Mouse (Mus musculus) midbrain, postnatal 0 days (tissue): Measurements from ENCODE around the gene Luzp2. TPM values are rescaled to one million over a fixed set of nuclear protein-coding genes. Genes with fewer than 3 reads are reported as not detected.

Experiments
- ATAC-seq: fragments of 200-750 bp; cut with Nextera tagmentation; 2 replicates; pipeline ENCODE4 v1.8.0; 2017; ENCODE audit warnings: moderate number of reproducible peaks, mild to moderate bottlenecking, moderate TSS enrichment, moderate library complexity; ENCODE audit not compliant: low FRiP score
- DNase-seq: peaks from one replicate; pipeline ENCODE4 v3.0.0-alpha.2; 2015; ENCODE audit warnings: low spot score
- H3K27ac ChIP-seq: fragments of 300-500 bp; sonication (generic); 2 replicates; pipeline ENCODE4 v1.5.1; 2014; ENCODE audit warnings: low read depth, mild to moderate bottlenecking, low read length, mixed read lengths
- H3K27me3 ChIP-seq: fragments of 300-500 bp; sonication (generic); 2 replicates; pipeline ENCODE4 v1.6.1; 2014; ENCODE audit warnings: low read length, control low read depth, mixed read lengths; ENCODE audit not compliant: insufficient read depth
- H3K36me3 ChIP-seq: fragments of 300-500 bp; sonication (generic); 2 replicates; pipeline ENCODE4 v1.6.1; 2014; ENCODE audit warnings: low read length, control low read depth, mixed read lengths; ENCODE audit not compliant: insufficient read depth
- H3K4me1 ChIP-seq: fragments of 300-500 bp; sonication (generic); 2 replicates; pipeline ENCODE4 v1.6.1; 2014; ENCODE audit warnings: mild to moderate bottlenecking, control low read depth, antibody characterized with exemption, low read length, mixed read lengths; ENCODE audit not compliant: insufficient read depth
- H3K4me2 ChIP-seq: fragments of 300-500 bp; sonication (generic); 2 replicates; pipeline ENCODE4 v1.6.1; 2014; ENCODE audit warnings: low read depth, mild to moderate bottlenecking, low read length, mixed read lengths; ENCODE audit not compliant: poor library complexity, severe bottlenecking
- H3K4me3 ChIP-seq: fragments of 300-500 bp; sonication (generic); 2 replicates; pipeline ENCODE4 v1.5.1; 2014; ENCODE audit warnings: low read depth, mild to moderate bottlenecking, low read length, moderate library complexity
- H3K9ac ChIP-seq: fragments of 300-500 bp; sonication (generic); replicated peaks from 2 replicates; pipeline ENCODE4 v1.6.1; 2014; ENCODE audit warnings: mild to moderate bottlenecking, low read length, moderate library complexity, mixed read lengths; ENCODE audit not compliant: poor library complexity, severe bottlenecking
- H3K9me3 ChIP-seq: fragments of 300-500 bp; sonication (generic); 2 replicates; pipeline ENCODE4 v1.6.1; 2016; ENCODE audit warnings: low read length, control low read depth
- CTCF ChIP-seq: IDR thresholded peaks from 2 replicates; pipeline ENCODE4 v1.5.1; 2016; ENCODE audit warnings: antibody characterized with exemption, mild to moderate bottlenecking
- WGBS: fragments of 180-500 bp; shearing (Covaris S2); extraction: QIAGEN DNeasy Blood & Tissue Kit; methylation state at CpG from one replicate; pipeline ENCODE4 v1.1.7; 2014; 5-methylcytosine and 5-hydroxymethylcytosine counted together
- polyA plus RNA-seq: library from polyadenylated mRNA; unstranded; fragments of >200 nt; fragmentation: Nextera tagmentation; extraction: Ambion mirVana; gene quantifications from 2 replicates; pipeline ENCODE4 v1.2.1, GENCODE M21; 2015
- total RNA-seq: library from RNA; depleted of rRNA; stranded (reverse); fragments of >200 nt; gene quantifications from 2 replicates; pipeline ENCODE4 v1.2.3, GENCODE M21; 2014

Luzp2 gene
- total and polyA plus RNA-seq, 2 experiments from 2014 or later, result 95.3 to 150 TPM

- Histone ChIP-seq H3K27me3 (no peaks in the 10 kb centered on the region), H3K9me3 (no peaks in the 10 kb centered on the region), H3K27ac (no peak overlapping the region), H3K4me1 (no peaks in the 10 kb centered on the region), H3K36me3 (no peaks in the 10 kb centered on the region), H3K4me3 (no peak overlapping the region), H3K9ac (no peak overlapping the region), H3K4me2 (no peak overlapping the region)
- 97% methylated on average over 10 of the region's 10 CpGs for WGBS
- DNase-seq (no peak), ATAC-seq (no peak)
- no peak for TF ChIP-seq CTCF
Observed at GRCm38 (mm10) chr7:55188927-55189326, 353.6 kb downstream of the Luzp2 start.

DNA sequence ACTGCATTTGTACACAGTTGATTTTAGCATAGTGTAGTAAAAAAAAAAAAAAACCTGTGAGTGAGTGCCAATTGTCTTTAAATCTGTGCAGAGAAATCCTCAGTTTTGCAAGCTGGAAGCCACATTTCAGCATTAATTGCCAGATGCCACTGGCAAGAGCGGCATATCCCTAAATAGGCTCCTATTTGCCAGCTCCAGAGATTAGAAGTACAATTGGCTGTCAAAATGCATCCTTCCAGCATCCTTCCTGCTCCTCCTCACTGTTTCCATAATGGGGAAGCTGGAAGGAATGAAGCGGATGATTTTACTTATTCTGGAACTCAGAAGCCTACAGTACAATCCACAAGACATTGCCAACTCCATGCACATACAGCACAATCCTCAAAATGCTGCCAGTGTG lies 354.2 kb downstream of the Luzp2 start:
- H3K27me3 ChIP-seq, result no peaks in the 10 kb centered on the region
- H3K27ac ChIP-seq, result no peak overlapping the region
- no peak overlapping the region for H3K4me2 ChIP-seq
- no peak for TF ChIP-seq CTCF
- H3K9ac ChIP-seq, result no peak overlapping the region
- ATAC-seq, result no peak
- no peaks in the 10 kb centered on the region for H3K4me1 ChIP-seq
- WGBS, result 45% methylated on average over 2 of the region's 2 CpGs
- no peak overlapping the region for H3K4me3 ChIP-seq
- H3K36me3 ChIP-seq, result no peaks in the 10 kb centered on the region
- DNase-seq, result peak; percentile 59
- no peaks in the 10 kb centered on the region for H3K9me3 ChIP-seq

DNA sequence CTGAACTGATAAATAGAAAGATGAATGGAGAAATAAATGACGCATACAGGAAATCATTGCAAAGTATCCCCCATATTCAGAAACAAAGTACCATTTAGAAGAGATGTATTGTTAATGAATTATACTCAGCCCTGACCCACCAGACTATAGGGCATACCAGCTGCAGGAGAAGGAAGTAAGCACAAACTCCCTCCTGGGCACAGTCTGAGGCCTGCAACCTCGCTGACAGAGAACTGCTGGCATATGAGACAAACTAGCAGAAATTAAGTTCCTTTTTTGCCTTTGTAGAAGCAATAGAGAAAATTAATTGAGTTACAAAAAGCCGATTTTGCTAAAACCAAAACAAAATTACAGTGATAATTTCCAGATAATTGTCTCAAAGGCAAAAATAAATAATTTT lies 355.4 kb downstream of the Luzp2 start:
- Histone ChIP-seq H3K4me3 (no peak overlapping the region), H3K9ac (no peak overlapping the region), H3K27me3 (no peaks in the 10 kb centered on the region), H3K27ac (no peak overlapping the region), H3K9me3 (no peaks in the 10 kb centered on the region), H3K36me3 (no peaks in the 10 kb centered on the region), H3K4me2 (no peak overlapping the region), H3K4me1 (no peaks in the 10 kb centered on the region)
- ATAC-seq, result no peak
- WGBS, result 78% methylated on average over 3 of the region's 3 CpGs
- no peak for TF ChIP-seq CTCF
- no peak for DNase-seq

GRCm38 (mm10) chr7:55198806-55199205 lies 363.5 kb downstream of the Luzp2 start:
- Histone ChIP-seq H3K9ac (no peak overlapping the region), H3K27ac (no peak overlapping the region), H3K4me2 (no peak overlapping the region), H3K27me3 (no peaks in the 10 kb centered on the region), H3K4me1 (no peaks in the 10 kb centered on the region), H3K9me3 (no peaks in the 10 kb centered on the region), H3K4me3 (no peak overlapping the region), H3K36me3 (no peaks in the 10 kb centered on the region)
- ATAC-seq, result no peak
- WGBS, result 91% methylated on average over 2 of the region's 2 CpGs
- no peak for DNase-seq
- TF ChIP-seq CTCF, result no peak

GRCm38 (mm10) chr7:55222997-55223396 lies 387.7 kb downstream of the Luzp2 start:
- H3K36me3 ChIP-seq, result no peaks in the 10 kb centered on the region
- no peak overlapping the region for H3K4me3 ChIP-seq
- no peaks in the 10 kb centered on the region for H3K9me3 ChIP-seq
- no peak overlapping the region for H3K9ac ChIP-seq
- no peaks in the 10 kb centered on the region for H3K4me1 ChIP-seq
- 77% methylated on average over 2 of the region's 2 CpGs for WGBS
- no peaks in the 10 kb centered on the region for H3K27me3 ChIP-seq
- no peak for ATAC-seq
- no peak for TF ChIP-seq CTCF
- no peak overlapping the region for H3K4me2 ChIP-seq
- H3K27ac ChIP-seq, result no peak overlapping the region
- no peak for DNase-seq

DNA sequence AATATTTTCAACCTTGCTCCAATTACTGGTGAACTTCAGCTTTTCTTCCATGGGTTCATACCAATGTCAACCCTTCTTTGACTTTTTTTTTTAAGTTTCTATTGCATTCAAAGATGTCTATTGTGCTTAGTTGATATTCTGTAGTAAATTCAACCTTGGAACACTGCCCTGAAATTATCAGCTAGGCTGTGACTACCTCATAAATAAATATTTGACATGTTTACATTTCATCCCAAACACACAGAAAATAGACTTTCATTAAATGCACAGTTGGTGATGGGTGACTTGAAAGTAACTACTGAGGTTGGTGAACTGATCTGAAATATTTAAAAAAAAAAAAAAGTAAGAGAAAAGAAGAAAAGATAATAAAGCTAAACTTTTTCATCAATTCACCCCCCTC lies 394.1 kb downstream of the Luzp2 start:
- no peaks in the 10 kb centered on the region for H3K4me1 ChIP-seq
- H3K9me3 ChIP-seq, result no peaks in the 10 kb centered on the region
- no peak overlapping the region for H3K4me2 ChIP-seq
- no peak overlapping the region for H3K4me3 ChIP-seq
- DNase-seq, result no peak
- TF ChIP-seq CTCF, result no peak
- H3K27ac ChIP-seq, result no peak overlapping the region
- no peaks in the 10 kb centered on the region for H3K27me3 ChIP-seq
- H3K9ac ChIP-seq, result no peak overlapping the region
- ATAC-seq, result no peak
- no peaks in the 10 kb centered on the region for H3K36me3 ChIP-seq
